Mouse (Mus musculus) central nervous system, embryonic 11.5 days (tissue): ENCODE results near the gene Tcf7l2. TPM values are rescaled to one million over a fixed set of nuclear protein-coding genes. Genes with fewer than 3 reads are reported as not detected.

Experiments
- polyA plus RNA-seq: library from polyadenylated mRNA; depleted of rRNA; stranded (reverse); fragments of >200 nt; gene quantifications from 2 replicates; pipeline ENCODE4 v1.2.3, GENCODE M21; 2012; rRNA removed

Tcf7l2 gene
- 90.8 and 99.4 TPM in 2 replicates for polyA plus RNA-seq

GRCm38 (mm10) chr19:55741439-55741928 is at the start of gene Tcf7l2:
Tcf7l2 (plus strand) TSS chr19:55741820.

